In the genomic region with DNA sequence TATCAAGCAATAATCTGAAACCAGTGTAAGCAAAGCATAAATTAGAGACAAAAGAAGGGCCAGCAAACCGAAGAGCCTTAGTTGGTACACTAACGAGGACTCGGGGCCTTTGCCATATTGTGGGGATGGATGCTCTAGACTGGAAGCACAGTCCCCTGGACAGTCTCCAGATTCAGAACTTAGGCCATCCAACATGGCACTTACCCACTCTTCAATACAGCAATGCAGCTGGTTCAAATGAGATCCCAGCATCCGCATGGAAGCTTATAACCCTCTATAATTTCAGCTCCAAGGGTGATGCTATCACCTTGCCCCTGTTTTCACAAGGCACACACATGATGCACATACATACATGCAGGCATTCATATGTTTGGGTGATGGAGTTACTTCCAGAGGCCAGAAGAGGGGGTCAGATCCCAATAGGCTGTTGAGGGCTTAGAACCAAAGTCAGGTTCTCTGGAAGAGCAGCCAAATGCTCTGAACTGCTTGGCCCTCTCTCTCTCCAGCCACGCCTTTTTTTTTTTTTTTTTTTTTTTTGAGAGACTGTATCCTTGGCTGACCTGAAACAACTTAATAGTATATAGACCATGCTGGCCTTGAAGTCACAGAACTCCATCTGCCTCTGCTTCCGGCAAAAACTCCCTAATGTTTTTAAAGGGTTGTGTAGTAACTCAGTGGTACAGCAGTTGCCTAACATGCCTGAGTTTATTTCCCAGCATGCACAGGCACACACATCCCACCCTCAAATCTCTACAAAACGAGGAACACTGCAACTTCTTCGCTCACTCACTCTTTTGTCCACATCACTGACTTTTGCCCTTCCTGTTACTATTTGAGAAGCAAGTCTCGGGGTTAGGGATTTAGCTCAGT, we compare ENCODE assay signal across 15 mouse cellular contexts. TPM values are rescaled to one million over a fixed set of nuclear protein-coding genes. Genes with fewer than 3 reads are reported as not detected.
DNase-seq lines count a peak whose midpoint lies in the region; ATAC-seq and TF ChIP-seq lines count a peak whose summit lies in the region.
"Had no signal": no experiment of that assay in that cellular context is flagged by ENCODE, and none has a peak within 500 bp of the region (broad histone marks: within the 10 kb centered on the region; RNA-seq: fewer than 3 reads in every experiment).

No protein-coding gene starts in this region.

- no peak overlapping the region for H3K9ac ChIP-seq in intestine, postnatal 0 days (ENCODE audit: low read depth, low read length)
- H3K9ac ChIP-seq in intestine, embryonic 16.5 days (ENCODE audit: low read depth, low read length): no peak overlapping the region
- H3K9ac ChIP-seq in forebrain, embryonic 14.5 days (ENCODE audit: low read length): no peak overlapping the region
- H3K9ac ChIP-seq: hindbrain, embryonic 12.5 days had no signal

- H3K27me3 ChIP-seq in intestine, postnatal 0 days (replicated peaks; ENCODE audit: control insufficient read depth, insufficient read depth, low read length): no peaks in the 10 kb centered on the region
- H3K27me3 ChIP-seq in intestine, embryonic 16.5 days (replicated peaks; ENCODE audit: control insufficient read depth, insufficient read depth, low read length): no peaks in the 10 kb centered on the region
- H3K27me3 ChIP-seq in forebrain, embryonic 14.5 days (replicated peaks; ENCODE audit: control insufficient read depth, insufficient read depth, low read length): no peaks in the 10 kb centered on the region
- H3K27me3 ChIP-seq: hindbrain, embryonic 12.5 days had no signal

- peak; percentile 26 for DNase-seq in ES-CJ7 (ENCODE audit: low read depth, low spot score)
- peak; percentile 22 for DNase-seq in induced T-regulatory cell, adult 2 months (ENCODE audit: low read depth)
- no peak for DNase-seq in urinary bladder, postnatal 4 days (ENCODE audit: low spot score in 2 of 2)
- no peak for DNase-seq in forebrain, embryonic 14.5 days (ENCODE audit: low spot score)
- no peak for DNase-seq in spleen, postnatal 4 days (ENCODE audit: low spot score in 2 of 2)
- DNase-seq: cerebellum, adult 9-11 months; kidney, adult 8-10 months; lung, adult 2 months had no signal

- peak; percentile 62 for TF ChIP-seq CTCF in intestine, postnatal 0 days (IDR thresholded peaks at IDR 0.05; ENCODE audit: low read depth)

- 64% methylated on average over 9 of the region's 9 CpGs for WGBS in intestine, postnatal 0 days
- 73% methylated on average over 9 of the region's 9 CpGs for WGBS in intestine, embryonic 16.5 days
- 74% methylated on average over 9 of the region's 9 CpGs for WGBS in forebrain, embryonic 14.5 days

- no peaks in the 10 kb centered on the region for H3K9me3 ChIP-seq in intestine, postnatal 0 days (ENCODE audit: control insufficient read depth)
- no peaks in the 10 kb centered on the region for H3K9me3 ChIP-seq in intestine, embryonic 16.5 days (ENCODE audit: control insufficient read depth, low read length)
- no peaks in the 10 kb centered on the region for H3K9me3 ChIP-seq in forebrain, embryonic 14.5 days (replicated peaks; ENCODE audit: control insufficient read depth, low read length)
- H3K9me3 ChIP-seq: embryonic facial prominence, embryonic 10.5 days; heart, embryonic 10.5 days; hindbrain, embryonic 12.5 days had no signal

- H3K4me1 ChIP-seq in intestine, postnatal 0 days (replicated peaks; ENCODE audit: control insufficient read depth, insufficient read depth, low read length): no peaks in the 10 kb centered on the region
- peaks cover 23% of the 10 kb centered on the region for H3K4me1 ChIP-seq in intestine, embryonic 16.5 days (ENCODE audit: control insufficient read depth, insufficient read depth, low read length)
- H3K4me1 ChIP-seq in forebrain, embryonic 14.5 days (ENCODE audit: control insufficient read depth, insufficient read depth, low read length): no peaks in the 10 kb centered on the region

- peak; percentile 41; the same call in 1 of the 2 replicates for ATAC-seq in intestine, postnatal 0 days
- ATAC-seq in intestine, embryonic 16.5 days: no peak
- ATAC-seq in monocyte, adult 5-6 weeks (replicated peaks; ENCODE audit: insufficient number of reproducible peaks, low FRiP score, low TSS enrichment, poor library complexity, severe bottlenecking): peak; percentile 34; the same call in 1 of the 2 replicates
- ATAC-seq in forebrain, embryonic 14.5 days: no peak

- H3K27ac ChIP-seq in intestine, postnatal 0 days (ENCODE audit: low read depth, low read length): no peak overlapping the region
- H3K27ac ChIP-seq in intestine, embryonic 16.5 days (ENCODE audit: low read length): no peak overlapping the region
- H3K27ac ChIP-seq in forebrain, embryonic 14.5 days (ENCODE audit: low read depth, low read length): no peak overlapping the region
- H3K27ac ChIP-seq: embryonic facial prominence, embryonic 10.5 days; heart, embryonic 10.5 days; hindbrain, embryonic 12.5 days had no signal

- no peak overlapping the region for H3K4me2 ChIP-seq in intestine, postnatal 0 days (replicated peaks; ENCODE audit: low read depth)
- H3K4me2 ChIP-seq in intestine, embryonic 16.5 days (ENCODE audit: low read depth, low read length): no peak overlapping the region
- H3K4me2 ChIP-seq in forebrain, embryonic 14.5 days (ENCODE audit: low read length): no peak overlapping the region
- H3K4me2 ChIP-seq: hindbrain, embryonic 12.5 days; midbrain, embryonic 11.5 days had no signal

- no peak overlapping the region for H3K4me3 ChIP-seq in intestine, postnatal 0 days (ENCODE audit: low read depth, low read length)
- no peak overlapping the region for H3K4me3 ChIP-seq in intestine, embryonic 16.5 days (ENCODE audit: low read length)
- no peak overlapping the region for H3K4me3 ChIP-seq in forebrain, embryonic 14.5 days (ENCODE audit: low read depth, low read length)
- H3K4me3 ChIP-seq: embryonic facial prominence, embryonic 10.5 days; heart, embryonic 10.5 days; hindbrain, embryonic 12.5 days had no signal

- H3K36me3 ChIP-seq in intestine, postnatal 0 days (ENCODE audit: control insufficient read depth, insufficient read depth): no peaks in the 10 kb centered on the region
- no peaks in the 10 kb centered on the region for H3K36me3 ChIP-seq in intestine, embryonic 16.5 days (ENCODE audit: control insufficient read depth, insufficient read depth, low read length)
- no peaks in the 10 kb centered on the region for H3K36me3 ChIP-seq in forebrain, embryonic 14.5 days (ENCODE audit: control insufficient read depth, insufficient read depth, low read length)
- H3K36me3 ChIP-seq: embryonic facial prominence, embryonic 10.5 days; heart, embryonic 10.5 days; hindbrain, embryonic 12.5 days had no signal

RNA-seq across cellular contexts. Expression of a gene that starts 36.9 kb away (rescaled TPM):
- 40.9 and 47.3 TPM in 2 replicates for polyA plus RNA-seq in intestine, postnatal 0 days (2015; fragmentation: Nextera tagmentation; extraction: Ambion mirVana)
- polyA plus RNA-seq in intestine, embryonic 16.5 days (2015; fragmentation: Nextera tagmentation; extraction: Ambion mirVana): 76.4 and 81.6 TPM in 2 replicates
- total RNA-seq in monocyte, adult 5-6 weeks (2017): 92.8 to 153 TPM (median 103 TPM) in 3 replicates
- polyA plus RNA-seq in forebrain, embryonic 14.5 days (2014; fragmentation: Nextera tagmentation; extraction: Ambion mirVana): 11.0 and 14.9 TPM in 2 replicates

Comparison
In these comparisons a context has a peak if more than half of its experiments do, and no peak if none do; other contexts are left out.
1. ATAC-seq: peak in intestine, postnatal 0 days (single experiment) and monocyte, adult 5-6 weeks (single experiment); none in intestine, embryonic 16.5 days (single experiment) and forebrain, embryonic 14.5 days (single experiment).
2. DNase-seq: peak in ES-CJ7 (single experiment) and induced T-regulatory cell, adult 2 months (single experiment); none in urinary bladder, postnatal 4 days (0 of 2), forebrain, embryonic 14.5 days (single experiment) and spleen, postnatal 4 days (0 of 2).